Mouse (Mus musculus): ENCODE results near the gene P2ry10b. TPM values are rescaled to one million over a fixed set of nuclear protein-coding genes. Genes with fewer than 3 reads are reported as not detected.

The P2ry10b gene
- total RNA-seq (2021): under 1 TPM; 0.28 to 0.94 TPM
- long read RNA-seq, experiment 1, partial matches to known transcripts: 0 of 1 reads
- long read RNA-seq, experiment 1, other reads (novel, unspliced or antisense): 0 of 1 reads
- long read RNA-seq, experiment 2: 0 reads

DNA sequence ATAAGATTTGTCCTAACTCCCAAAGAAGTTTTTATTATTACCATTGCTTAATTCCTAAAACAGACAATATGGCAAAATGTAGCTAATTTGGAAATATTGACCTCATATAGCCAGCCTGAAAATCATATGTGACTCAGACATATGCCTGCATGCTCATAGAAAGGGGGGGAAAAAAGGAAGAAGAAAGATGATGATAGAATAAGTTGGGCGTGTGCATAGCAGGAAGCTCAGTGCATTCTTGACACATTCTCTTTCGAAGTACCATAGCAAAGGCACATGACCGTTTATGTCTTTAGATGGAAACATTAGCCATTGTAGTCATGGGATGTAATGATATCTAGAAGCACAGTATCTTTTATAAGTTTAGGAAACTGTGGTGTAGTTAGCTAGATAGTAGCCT is at the start of gene P2ry10b:
P2ry10b (plus strand) TSS at position 247 of the 400 bp plus-strand sequence.
- no peak for DNase-seq

DNA sequence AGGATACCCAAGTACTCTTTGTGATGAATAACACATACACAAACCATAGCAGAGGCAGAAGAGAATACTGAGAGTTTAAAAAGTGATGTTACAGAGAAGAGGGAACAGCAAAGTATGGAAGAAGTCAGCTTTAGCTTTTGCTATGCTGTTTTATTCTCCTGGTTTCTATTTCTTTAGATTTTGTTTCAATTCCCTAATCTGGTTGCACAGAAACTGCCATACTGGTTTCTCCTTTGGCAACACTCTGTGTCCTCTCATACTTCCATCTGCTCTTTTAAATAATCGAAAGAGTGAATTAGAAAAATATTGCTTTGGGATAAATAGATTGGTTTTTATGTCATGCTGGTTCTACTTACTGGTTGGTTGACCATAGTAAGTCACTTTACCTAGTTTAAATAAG is 32.4 kb upstream of the P2ry10b start:
- DNase-seq: no peak

DNA sequence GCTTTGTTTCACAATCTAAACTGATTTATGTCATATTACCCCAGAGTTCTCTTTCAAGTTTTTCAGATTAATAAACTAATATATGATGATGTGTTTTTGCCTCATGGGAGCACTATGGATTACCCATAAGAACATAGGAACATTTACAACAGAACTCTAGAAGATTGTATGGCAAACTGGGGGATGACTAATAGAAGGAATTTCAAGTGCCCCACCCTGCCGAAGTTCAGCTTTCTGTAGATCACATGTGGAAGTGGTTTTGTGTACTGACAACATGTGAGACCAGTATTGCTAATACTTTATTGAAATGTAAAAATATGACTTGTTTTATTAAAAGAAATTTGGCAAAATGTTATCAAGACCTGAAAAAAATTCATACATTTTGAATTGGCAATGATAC is 31.7 kb upstream of the P2ry10b start:
- DNase-seq: no peak

DNA sequence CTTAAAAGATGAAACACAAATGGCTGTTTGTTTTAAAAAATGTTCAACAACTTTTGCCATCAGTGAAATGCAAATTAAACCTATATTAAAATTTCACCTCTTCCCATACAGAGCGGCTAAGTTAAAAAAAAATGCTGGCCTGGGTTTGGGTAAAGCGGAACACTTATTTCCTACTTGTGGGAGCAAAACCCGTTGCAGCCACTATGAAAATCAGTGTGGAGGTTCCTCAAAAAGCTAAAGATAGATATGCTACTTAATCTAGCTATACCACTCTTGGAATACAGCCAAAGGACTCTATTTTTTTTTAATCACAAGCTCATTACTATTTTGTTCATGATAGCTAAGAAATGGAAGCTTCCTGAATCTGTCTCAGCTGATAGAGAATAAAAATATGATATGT is 5.5 kb upstream of the P2ry10b start:
- no peak for DNase-seq

- DNase-seq: no peak
Measured at GRCm38 (mm10) chrX:107143930-107144329, 4.8 kb upstream of the P2ry10b start.

- DNase-seq: no peak
Measured at GRCm38 (mm10) chrX:107149391-107149993, 765 bp downstream of the P2ry10b start.

DNA sequence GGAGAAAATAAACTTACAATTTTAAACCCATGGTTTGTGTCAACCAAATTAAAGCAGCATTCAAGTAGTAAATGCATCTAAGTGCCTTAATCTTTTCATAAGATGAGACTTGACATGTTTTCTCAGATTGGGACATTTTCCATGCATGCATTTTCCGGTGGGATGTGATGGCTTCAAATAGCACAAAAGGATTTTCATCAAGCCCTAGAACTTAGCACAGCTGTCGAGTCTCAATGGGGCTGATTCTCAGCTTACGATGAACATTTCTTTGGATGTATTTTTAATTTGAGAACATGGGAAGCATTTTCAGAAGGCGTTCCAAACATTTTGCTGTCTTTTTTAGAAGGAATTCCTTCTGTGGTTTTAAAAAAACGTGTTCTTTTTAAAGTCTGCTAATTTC is 1.3 kb downstream of the P2ry10b start:
- no peak for DNase-seq

GRCm38 (mm10) chrX:107150752-107151515 is 2.2 kb downstream of the P2ry10b start:
- peak; percentile 12 for DNase-seq

DNA sequence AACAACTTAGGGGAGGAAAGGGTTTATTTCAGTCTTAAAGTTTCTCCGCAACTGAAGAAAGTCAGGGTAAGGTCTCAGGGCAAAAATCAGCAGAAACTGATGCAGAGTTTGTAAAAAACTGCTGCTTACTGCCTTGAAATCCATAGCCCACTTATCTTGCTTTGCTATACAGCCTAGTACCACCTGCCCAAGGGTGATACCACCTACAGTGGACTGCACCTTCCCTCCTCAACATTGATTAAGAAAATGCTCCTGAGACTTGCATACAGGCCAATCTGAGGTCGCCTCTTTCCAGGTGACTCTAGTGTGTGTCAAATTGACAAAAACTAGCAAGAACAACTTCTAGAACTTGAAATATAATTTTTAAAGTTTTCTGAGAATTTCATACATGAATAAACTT is 7.3 kb downstream of the P2ry10b start:
- DNase-seq: no peak

DNA sequence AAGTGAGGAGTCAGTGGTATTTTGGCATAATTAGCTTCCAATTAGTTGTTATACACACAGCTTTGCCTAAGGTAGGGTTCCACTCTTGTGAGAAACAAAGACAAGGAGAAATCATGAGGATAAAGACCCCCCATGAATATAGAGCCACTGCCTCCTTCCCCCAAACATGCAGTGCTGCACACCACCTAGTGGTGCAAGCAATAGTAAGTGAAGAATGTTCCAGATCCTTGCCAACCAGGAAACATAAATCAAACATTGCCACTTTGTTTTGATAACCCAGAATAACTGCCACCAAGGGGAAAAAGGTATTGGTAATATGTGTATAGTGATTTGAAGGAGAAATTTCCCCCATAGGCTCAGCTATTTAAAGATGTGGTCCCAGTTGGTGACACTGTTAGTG is 11.8 kb downstream of the P2ry10b start:
- no peak for DNase-seq

- DNase-seq: no peak
Measured at GRCm38 (mm10) chrX:107168281-107168680, 19.6 kb downstream of the P2ry10b start.

- DNase-seq: no peak
Measured at GRCm38 (mm10) chrX:107169128-107169527, 20.4 kb downstream of the P2ry10b start.

DNA sequence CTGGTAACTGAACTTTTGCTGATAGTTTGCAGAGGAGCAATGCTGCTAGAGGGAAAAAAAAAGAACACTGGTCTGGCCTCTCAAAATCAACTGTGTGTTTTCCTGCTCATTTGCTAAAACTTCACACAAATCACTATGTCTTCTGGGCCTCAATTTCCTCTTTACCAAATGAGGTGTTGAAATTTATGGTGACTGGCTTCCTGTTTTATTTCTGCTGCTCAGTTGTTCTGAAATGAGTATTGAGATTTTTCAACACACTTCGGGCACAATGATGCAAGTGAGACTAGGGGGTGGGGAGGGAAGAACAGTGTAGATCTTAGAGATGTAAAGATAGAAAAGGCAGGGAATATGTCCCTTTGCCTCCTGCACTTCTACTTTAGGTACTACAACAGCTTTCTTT is 30.0 kb downstream of the P2ry10b start:
- DNase-seq: no peak

DNA sequence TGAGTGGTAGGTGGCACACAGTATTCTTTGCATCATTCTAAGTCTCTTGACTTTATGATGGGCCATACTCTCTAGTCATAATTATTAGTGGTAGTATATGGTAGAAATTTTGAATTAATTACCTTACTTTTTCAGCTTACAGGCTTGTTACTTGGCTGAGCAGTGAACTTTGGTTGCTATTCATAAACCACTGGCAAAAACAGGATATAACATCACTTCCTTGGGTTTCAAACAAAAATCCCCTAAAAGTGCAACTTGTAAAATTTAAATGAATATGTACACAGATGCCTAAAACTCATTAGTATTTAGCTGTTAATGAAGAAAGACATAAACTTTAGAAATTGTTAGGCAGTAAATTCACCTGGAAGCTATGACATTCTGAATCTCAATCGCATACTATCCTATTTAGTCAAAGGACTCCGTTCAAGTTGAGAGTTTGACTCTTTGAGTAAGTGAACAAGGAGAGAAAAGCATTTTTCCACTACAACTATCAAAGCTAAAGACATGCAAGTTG is 68.9 kb downstream of the P2ry10b start:
- no peak for DNase-seq

Other genes with a start within 250 kb of the P2ry10b start
- 1 to 10 TPM; 1.2 to 1.4 TPM for gene Lpar4, start 228.3 kb upstream of the P2ry10b start, total RNA-seq (2021)
- gene P2ry10, start 60.4 kb upstream of the P2ry10b start, total RNA-seq (2021): not detected
- gene Gpr174, start 107.0 kb downstream of the P2ry10b start, total RNA-seq (2021): not detected